Mouse (Mus musculus): ENCODE results near the gene Zfp280c. TPM values are rescaled to one million over a fixed set of nuclear protein-coding genes. Genes with fewer than 3 reads are reported as not detected.
A peak's percentile ranks its signal among the peaks of the same experiment; 100 is the strongest.

The Zfp280c gene
- polyA plus RNA-seq, 1 experiment from 2014 or later, result 1.8 TPM

- ATAC-seq (ENCODE audit: low read depth), result no peak
- 30% methylated on average over 15 of the region's 15 CpGs for WGBS (ENCODE audit: insufficient replicate concordance)
- peak overlapping the region; percentile 41 for H3K4me3 ChIP-seq (ENCODE audit: low read depth, low read length)
These were observed 76.0 kb downstream of the Zfp280c start for GRCm38 (mm10) chrX:48518211-48518807.

DNA sequence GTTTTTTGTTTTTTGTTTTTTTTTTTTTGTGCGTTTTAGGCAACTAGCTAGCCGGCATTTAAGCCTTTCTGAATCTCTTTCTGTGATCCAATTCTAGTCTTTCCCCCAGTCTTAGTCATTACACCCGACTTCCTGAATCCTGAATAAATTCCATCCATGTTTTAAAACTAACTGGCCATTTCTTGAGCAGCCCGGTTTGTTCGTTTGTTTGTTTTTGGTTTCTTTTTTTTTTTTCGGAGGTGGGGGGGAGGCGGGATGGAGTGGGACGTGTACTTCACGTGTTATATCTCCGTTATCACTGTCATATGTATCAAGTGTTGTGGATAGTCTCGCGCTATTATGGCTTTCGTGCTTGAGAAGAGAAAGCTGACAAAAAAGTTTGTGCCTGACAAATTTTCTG is 80.5 kb downstream of the Zfp280c start:
- H3K9me3 ChIP-seq (replicated peaks; ENCODE audit: control insufficient read depth, low read length), result no peaks in the 10 kb centered on the region
- H3K36me3 ChIP-seq (ENCODE audit: control insufficient read depth, insufficient read depth), result no peaks in the 10 kb centered on the region
- H3K9ac ChIP-seq (ENCODE audit: low read depth, low read length), result peak overlapping the region; percentile 36
- no peak for ATAC-seq (ENCODE audit: low read depth)
- peaks cover 2% of the 10 kb centered on the region for H3K27me3 ChIP-seq (ENCODE audit: control insufficient read depth, insufficient read depth, low read depth, low read length)
- peak overlapping the region; percentile 74 for H3K4me3 ChIP-seq (ENCODE audit: low read depth, low read length)
- H3K4me1 ChIP-seq (ENCODE audit: control insufficient read depth, low read depth, low read length), result no peaks in the 10 kb centered on the region; the same call in 1 of the 2 replicates
- H3K4me2 ChIP-seq (ENCODE audit: low read depth, low read length), result peak overlapping the region; percentile 73
- WGBS (ENCODE audit: insufficient replicate concordance), result 13% methylated on average over 13 of the region's 13 CpGs
- no peak overlapping the region; the same call in 1 of the 2 replicates for H3K27ac ChIP-seq (ENCODE audit: low read length)

More at GRCm38 (mm10) chrX:48518211-48518807, 76.0 kb downstream of the Zfp280c start:
- H3K4me1 ChIP-seq (ENCODE audit: control insufficient read depth, low read depth, low read length), result no peaks in the 10 kb centered on the region; the same call in 1 of the 2 replicates
- peaks cover 13% of the 10 kb centered on the region for H3K27me3 ChIP-seq (ENCODE audit: control insufficient read depth, insufficient read depth, low read depth, low read length)
- H3K9ac ChIP-seq (ENCODE audit: low read depth, low read length), result no peak overlapping the region
- no peak overlapping the region for H3K27ac ChIP-seq (ENCODE audit: low read length)
- H3K36me3 ChIP-seq (ENCODE audit: control insufficient read depth, insufficient read depth), result no peaks in the 10 kb centered on the region
- H3K9me3 ChIP-seq (replicated peaks; ENCODE audit: control insufficient read depth, low read length), result no peaks in the 10 kb centered on the region
- peak overlapping the region; percentile 60 for H3K4me2 ChIP-seq (ENCODE audit: low read depth, low read length)

DNA sequence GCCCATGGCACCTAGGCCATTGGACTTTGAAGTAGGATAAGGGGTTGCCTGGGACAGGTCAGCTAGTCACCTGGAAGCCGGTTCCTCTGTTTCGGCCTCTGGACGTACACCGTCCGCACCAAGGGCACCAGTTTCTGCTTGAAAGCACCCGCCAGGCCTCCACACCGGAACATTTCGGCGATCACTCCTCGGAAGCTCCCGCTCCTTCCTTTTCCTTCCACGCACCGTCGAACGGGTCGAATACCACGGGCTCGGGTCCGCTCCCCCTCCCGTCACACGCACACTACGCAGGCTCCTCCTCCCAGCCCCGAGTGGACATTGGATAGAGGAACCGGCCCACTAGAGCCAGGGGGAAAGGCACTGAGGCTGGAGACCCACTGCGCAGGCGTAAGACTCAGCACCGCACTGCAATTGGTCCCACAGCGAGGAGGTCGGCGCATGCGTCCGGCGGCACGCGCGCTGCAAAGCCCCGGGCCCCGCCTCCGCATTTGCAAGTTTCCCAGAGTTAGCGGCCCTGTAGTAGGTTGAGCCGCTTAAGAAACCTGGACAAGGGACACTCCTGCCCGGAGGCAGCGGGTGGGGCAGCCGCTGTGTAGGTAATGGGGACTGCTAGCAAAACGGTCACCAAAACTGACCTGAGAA is 81.0 kb downstream of the Zfp280c start, which contains the start of gene Aifm1:
Gene Aifm1, minus strand, starts transcription at position 398 of the 642 bp plus-strand sequence.
- H3K9me3 ChIP-seq (replicated peaks; ENCODE audit: control insufficient read depth, low read length), result no peaks in the 10 kb centered on the region
- peak within 1 kb of the TSS; percentile 70 for H3K9ac ChIP-seq (ENCODE audit: low read depth, low read length)
- H3K4me3 ChIP-seq (ENCODE audit: low read depth, low read length), result peak within 1 kb of the TSS; percentile 74
- peak; percentile 98 for ATAC-seq (ENCODE audit: low read depth)
- H3K36me3 ChIP-seq (ENCODE audit: control insufficient read depth, insufficient read depth), result no peaks in the 10 kb centered on the region
- no peaks in the 10 kb centered on the region for H3K27me3 ChIP-seq (ENCODE audit: control insufficient read depth, insufficient read depth, low read depth, low read length)
- H3K4me1 ChIP-seq (ENCODE audit: control insufficient read depth, low read depth, low read length), result no peaks in the 10 kb centered on the region; the same call in 1 of the 2 replicates
- WGBS (ENCODE audit: insufficient replicate concordance), result 11% methylated on average over 42 of the region's 45 CpGs
- peak within 1 kb of the TSS; percentile 73 for H3K4me2 ChIP-seq (ENCODE audit: low read depth, low read length)
- peak within 1 kb of the TSS; percentile 53 for H3K27ac ChIP-seq (ENCODE audit: low read length)

DNA sequence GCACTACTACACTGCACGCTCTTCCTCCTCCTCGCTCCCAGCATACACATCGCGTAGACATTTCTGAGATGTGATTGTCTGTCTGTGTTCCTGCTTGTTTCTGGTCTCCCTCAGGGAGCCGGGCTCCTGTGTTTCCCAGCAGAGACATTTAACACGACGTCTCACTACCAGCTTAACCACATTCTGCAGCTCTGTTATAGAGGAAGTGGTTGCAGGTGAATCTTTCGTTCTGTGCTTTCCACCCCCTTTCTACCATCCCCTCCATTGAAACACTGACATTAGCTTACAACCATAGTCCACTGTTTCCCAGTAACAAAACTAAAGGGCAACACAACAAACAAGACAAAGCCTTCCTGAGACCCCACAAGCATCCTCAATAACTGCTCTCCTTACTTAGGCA is 100.5 kb downstream of the Zfp280c start:
- no peaks in the 10 kb centered on the region for H3K9me3 ChIP-seq (replicated peaks; ENCODE audit: control insufficient read depth, low read length)
- H3K27ac ChIP-seq (ENCODE audit: low read length), result no peak overlapping the region
- H3K36me3 ChIP-seq (ENCODE audit: control insufficient read depth, insufficient read depth), result no peaks in the 10 kb centered on the region
- no peak for ATAC-seq (ENCODE audit: low read depth)
- H3K4me2 ChIP-seq (ENCODE audit: low read depth, low read length), result no peak overlapping the region
- no peak overlapping the region for H3K9ac ChIP-seq (ENCODE audit: low read depth, low read length)
- no peak overlapping the region for H3K4me3 ChIP-seq (ENCODE audit: low read depth, low read length)
- H3K27me3 ChIP-seq (ENCODE audit: control insufficient read depth, insufficient read depth, low read depth, low read length), result no peaks in the 10 kb centered on the region
- 73% methylated on average over 8 of the region's 8 CpGs for WGBS (ENCODE audit: insufficient replicate concordance)
- H3K4me1 ChIP-seq (ENCODE audit: control insufficient read depth, low read depth, low read length), result no peaks in the 10 kb centered on the region

Small RNA genes lying within 50 kb of the gene (microRNA-seq; reads per million reads assigned to microRNA genes)
- gene Gm27828, result not detected

Other genes starting within 250 kb of the Zfp280c start
- gene Elf4, start 131.4 kb downstream of the Zfp280c start, polyA plus RNA-seq (2015; fragmentation: Nextera tagmentation; extraction: Ambion mirVana), result 1.9 and 2.8 TPM in 2 replicates
- 62.8 and 63.9 TPM in 2 replicates for gene Aifm1, start 80.9 kb downstream of the Zfp280c start, polyA plus RNA-seq (2015; fragmentation: Nextera tagmentation; extraction: Ambion mirVana)
- gene Rab33a, start 75.2 kb downstream of the Zfp280c start, polyA plus RNA-seq (2015; fragmentation: Nextera tagmentation; extraction: Ambion mirVana), result 0.26 and 0.33 TPM in 2 replicates
- gene Slc25a14, start 28.9 kb upstream of the Zfp280c start, polyA plus RNA-seq (2015; fragmentation: Nextera tagmentation; extraction: Ambion mirVana), result 3.2 and 3.6 TPM in 2 replicates
- not detected in 2 replicates for gene Gpr119, start 80.0 kb upstream of the Zfp280c start, polyA plus RNA-seq (2015; fragmentation: Nextera tagmentation; extraction: Ambion mirVana)
- 10.0 and 11.1 TPM in 2 replicates for gene Rbmx2, start 100.5 kb upstream of the Zfp280c start, polyA plus RNA-seq (2015; fragmentation: Nextera tagmentation; extraction: Ambion mirVana)

All from liver, embryonic 16.5 days (tissue).